Mouse (Mus musculus): ENCODE measurements at regions not wholly inside any gene's neighbourhood (a gene's known extent, or its start where the extent isn't known, plus 50 kb on each side); places are given as distances from the start of the nearest gene placed in this dataset.

- DNase-seq (ENCODE audit: low read depth, low spot score): no peak
These were observed 52.8 kb upstream of the Eci2 start for GRCm38 (mm10) chr13:35079685-35080084.

DNA sequence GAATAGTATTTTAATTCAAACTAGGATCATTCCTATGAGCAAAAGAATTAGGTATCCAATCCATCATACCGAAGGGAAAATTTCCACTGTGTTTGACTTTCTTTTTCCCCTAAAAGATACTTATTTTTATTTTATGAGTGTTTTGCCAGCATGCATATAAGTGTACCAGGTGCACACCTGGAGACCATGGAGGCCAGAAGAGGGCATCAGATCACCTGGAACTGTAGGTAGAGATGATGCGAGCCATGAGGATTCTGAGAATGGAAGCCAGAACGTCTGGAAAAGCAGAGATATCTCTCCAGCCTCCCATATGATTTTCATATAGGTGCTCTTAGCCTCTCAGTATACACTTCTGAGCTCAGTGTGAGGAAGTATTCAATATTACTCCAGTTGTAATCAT, 58.5 kb upstream of the Eci2 start:
- no peak for DNase-seq (ENCODE audit: low read depth, low spot score)

- DNase-seq (ENCODE audit: low read depth, low spot score): no peak
These were observed 60.5 kb upstream of the Eci2 start for GRCm38 (mm10) chr13:35087246-35088040.

DNA sequence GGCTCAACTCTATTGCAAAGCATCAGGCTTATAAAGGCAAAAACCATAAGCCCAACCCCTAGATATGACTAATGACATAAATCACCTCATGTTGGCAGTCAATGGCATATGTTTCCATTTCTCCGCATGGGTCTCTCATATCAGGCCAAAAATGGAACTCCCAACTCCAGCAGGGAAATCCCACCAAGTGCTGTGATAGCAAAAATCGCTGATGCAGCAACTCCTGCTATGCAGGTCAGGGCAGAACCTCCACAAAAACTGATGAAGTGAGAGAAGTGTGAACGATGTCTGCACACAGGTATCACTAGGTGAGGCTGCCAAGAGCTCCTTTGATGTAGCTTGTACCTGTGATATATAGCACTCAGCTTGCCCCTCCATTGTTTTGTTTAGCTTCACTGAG, 64.3 kb upstream of the Eci2 start:
- no peak for DNase-seq (ENCODE audit: low read depth, low spot score)

GRCm38 (mm10) chr13:35119782-35120181, 92.9 kb upstream of the Eci2 start:
- DNase-seq (ENCODE audit: low read depth, low spot score): peak; percentile 28

GRCm38 (mm10) chr13:35129475-35129874, 102.6 kb upstream of the Eci2 start:
- no peak for DNase-seq (ENCODE audit: low read depth, low spot score)

GRCm38 (mm10) chr13:35131272-35132185, 104.6 kb upstream of the Eci2 start:
- no peak for DNase-seq (ENCODE audit: low read depth, low spot score)

DNA sequence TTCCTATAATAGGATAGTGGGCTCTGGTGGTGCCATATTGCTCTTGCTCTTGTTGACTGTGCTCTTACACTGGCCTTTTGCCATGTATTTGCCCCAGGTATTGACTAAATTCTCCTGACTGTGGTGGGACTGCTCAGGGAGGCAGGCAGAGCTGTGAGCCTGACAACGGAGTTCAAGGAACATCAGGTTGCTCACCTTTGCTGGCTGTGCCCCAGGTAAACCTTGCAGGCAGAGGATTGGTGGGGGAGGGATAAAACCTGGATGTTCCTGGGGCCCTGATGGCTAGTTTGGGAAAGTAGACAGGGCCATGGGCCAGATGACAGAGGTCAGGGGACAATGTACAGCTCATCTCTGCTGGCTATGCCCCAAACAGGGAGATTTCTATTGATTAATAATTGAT, 124.7 kb upstream of the Eci2 start:
- DNase-seq (ENCODE audit: low read depth, low spot score): no peak

DNA sequence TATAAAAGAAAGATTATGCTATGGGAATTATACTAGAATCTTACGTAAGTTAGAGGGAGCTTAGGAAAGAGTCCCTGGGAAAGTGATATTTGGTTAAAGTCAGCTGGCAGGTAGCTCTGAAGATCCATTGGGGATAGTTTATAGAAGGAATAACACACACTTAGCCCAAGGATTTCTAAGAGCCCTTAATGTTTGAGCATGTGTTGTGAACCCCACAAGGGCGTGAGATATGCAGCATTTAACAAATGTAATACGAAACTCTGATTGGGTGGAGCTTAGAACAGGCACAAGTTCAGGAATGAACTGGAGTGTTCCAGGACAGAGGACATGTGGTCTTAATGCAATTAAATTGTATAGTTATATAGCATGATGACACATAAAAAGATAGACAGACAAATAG, 132.6 kb upstream of the Eci2 start:
- DNase-seq (ENCODE audit: low read depth, low spot score): no peak

GRCm38 (mm10) chr13:35160767-35161166, 133.9 kb upstream of the Eci2 start:
- DNase-seq (ENCODE audit: low read depth, low spot score): no peak

GRCm38 (mm10) chr13:35166080-35166479, 139.2 kb upstream of the Eci2 start:
- DNase-seq (ENCODE audit: low read depth, low spot score): no peak

GRCm38 (mm10) chr13:35166831-35167541, 140.1 kb upstream of the Eci2 start:
- no peak for DNase-seq (ENCODE audit: low read depth, low spot score)

DNA sequence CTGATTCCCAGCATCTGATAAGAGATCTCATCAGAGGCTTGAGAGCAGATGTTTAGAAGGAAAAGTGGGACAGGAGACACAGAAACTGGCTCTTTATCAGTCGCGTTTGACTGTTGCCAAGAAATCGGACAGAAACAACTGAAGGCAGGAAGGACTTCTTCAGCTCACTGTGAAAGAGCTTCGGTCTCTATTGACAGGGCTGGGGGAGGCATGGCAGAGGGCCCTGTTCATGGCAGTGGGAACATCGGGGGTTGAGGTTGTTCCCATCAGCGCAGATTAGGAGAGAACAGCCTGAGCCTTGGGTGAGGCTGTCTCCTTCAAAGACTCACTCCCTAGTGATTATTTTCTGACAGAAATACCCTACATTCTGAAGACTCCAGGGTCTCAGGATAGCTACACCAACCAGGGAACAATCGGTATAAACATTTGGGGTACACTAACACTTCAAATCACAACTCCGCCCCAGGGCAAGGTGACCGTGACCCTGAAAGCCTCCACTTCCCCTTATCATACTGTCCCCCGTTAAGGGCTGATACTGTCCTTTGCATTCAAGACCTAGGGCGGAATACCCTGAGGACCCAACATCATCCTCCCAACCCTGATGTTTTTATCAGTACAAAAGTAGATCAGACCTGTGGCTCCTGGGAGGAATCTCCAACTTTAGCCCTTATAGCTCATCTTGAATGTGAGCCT, 144.8 kb upstream of the Eci2 start:
- DNase-seq (ENCODE audit: low read depth, low spot score): no peak

DNA sequence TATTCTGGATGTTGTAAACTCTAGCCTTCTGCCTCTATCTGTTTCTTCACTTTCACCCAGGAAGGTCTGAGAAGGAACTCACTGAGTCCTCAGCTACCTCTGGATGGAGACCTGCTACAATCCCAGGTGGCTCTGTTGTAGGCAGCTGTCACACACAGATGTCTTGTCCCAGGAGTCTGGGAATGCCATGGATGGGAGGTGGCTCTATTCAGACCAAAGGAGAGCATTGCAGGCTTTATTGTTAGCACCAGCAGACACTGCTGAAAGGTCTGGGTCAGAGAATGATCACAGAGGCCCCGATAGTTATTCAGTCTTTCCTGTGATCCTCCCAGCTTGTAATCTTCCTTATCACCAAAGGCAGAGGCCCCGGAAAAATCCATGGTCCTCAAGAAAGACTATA, 146.6 kb upstream of the Eci2 start:
- no peak for DNase-seq (ENCODE audit: low read depth, low spot score)

GRCm38 (mm10) chr13:35175587-35175986, 148.7 kb upstream of the Eci2 start:
- DNase-seq (ENCODE audit: low read depth, low spot score): no peak

DNA sequence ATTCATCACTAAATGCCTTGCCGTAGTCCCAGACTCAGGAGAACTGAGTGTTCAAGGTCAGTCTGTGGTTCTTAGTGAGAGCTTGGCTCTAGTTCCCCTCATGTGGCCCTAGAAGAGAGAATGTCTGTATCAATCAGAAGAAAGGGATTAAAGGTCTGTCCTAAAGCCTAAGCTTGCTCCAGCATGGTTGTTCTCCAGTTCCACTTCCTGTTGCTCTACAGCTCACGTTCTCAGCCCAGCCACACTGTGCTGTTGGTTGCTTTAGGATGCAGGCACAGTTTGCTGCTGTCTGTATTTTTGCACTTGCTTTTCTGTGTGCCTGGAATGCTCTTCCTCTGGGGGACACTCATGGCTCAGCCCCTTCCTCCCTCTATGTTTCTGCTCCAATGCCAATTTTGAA, 150.4 kb upstream of the Eci2 start:
- no peak for DNase-seq (ENCODE audit: low read depth, low spot score)

GRCm38 (mm10) chr13:35189028-35189711, 162.3 kb upstream of the Eci2 start:
- DNase-seq (ENCODE audit: low read depth, low spot score): peak; percentile 72

DNA sequence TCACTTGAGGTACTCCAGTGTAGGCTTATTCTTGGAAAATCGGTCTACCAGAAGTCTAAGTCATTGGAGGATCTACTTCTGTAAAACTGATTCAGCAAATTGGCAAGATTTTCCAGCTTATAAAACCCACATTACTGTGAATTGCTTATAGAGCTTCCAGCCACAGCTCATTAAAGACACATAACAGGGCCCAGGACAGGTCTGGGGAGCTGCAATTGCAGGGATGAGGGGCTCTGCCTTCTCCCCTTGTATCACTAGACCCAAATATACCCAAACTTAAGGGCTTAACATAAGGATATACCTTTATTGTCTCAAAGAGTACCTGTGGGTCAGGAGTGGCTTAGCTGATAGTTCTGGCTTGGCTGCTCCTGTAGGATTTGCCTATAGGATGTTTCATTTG, 175.2 kb upstream of the Eci2 start:
- no peak for DNase-seq (ENCODE audit: low read depth, low spot score)

- DNase-seq (ENCODE audit: low read depth, low spot score): no peak
These were observed 181.4 kb upstream of the Eci2 start for GRCm38 (mm10) chr13:35208319-35208718.

DNA sequence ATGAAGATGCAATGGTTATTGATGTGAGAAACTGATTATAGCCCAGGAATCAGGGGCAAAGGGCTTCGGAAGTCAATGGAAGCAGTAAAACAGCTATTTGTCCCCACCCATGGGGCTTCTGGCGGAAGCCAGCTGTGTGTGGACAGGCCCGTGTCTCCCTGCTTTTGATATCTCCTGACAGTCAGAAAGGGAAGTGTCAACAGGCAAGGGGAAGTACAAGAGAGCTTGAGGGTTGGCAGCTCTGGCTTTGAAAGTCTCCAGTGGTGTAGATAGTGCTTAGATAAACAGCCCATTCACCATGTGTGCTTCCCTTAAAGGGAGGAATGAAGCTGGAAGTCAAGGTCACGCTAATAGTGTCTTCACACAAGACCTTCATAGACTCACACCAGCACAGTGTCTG, 182.7 kb upstream of the Eci2 start:
- no peak for DNase-seq (ENCODE audit: low read depth, low spot score)

- DNase-seq (ENCODE audit: low read depth, low spot score): no peak
These were observed 184.9 kb upstream of the Eci2 start for GRCm38 (mm10) chr13:35211834-35212233.
